ENCODE assay signal across 17 mouse cellular contexts in the genomic region with DNA sequence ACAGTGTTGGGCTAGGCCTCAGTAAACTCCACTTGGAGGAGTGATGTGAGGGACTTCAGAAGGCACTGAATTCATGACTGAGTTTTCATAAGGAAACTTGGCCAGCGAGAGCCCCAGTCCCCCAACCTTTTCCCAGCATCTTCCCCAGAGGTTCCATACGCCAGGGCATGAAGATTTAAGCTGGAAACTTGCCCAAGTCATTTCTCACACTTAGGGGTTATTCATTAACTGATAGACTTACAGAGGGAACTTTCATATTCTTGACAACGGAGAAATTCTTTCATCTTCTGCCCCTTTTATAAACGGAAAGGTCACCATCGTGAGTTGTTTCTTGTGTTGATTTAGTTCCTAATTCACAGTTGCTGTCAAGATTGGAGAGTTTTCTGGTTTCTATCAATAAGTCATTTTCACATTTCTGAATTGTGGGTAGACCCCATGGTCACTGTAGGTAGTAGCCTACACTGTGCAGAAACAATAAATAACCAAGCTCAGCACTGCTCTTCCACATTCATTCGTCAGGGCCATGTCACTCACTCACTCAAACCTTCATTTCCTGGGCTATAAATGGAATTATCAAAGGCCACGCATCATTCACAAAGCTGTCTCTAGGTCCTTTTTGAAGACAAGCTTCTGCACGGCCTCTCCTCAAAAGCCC.
DNase-seq lines count a peak whose midpoint lies in the region; ATAC-seq and TF ChIP-seq lines count a peak whose summit lies in the region.
"Had no signal": no experiment of that assay in that cellular context is flagged by ENCODE, and none has a peak within 500 bp of the region (broad histone marks: within the 10 kb centered on the region; RNA-seq: fewer than 3 reads in every experiment).

No protein-coding gene starts in this region.

- TF ChIP-seq CTCF in gastrocnemius, adult 2 months (IDR thresholded peaks at IDR 0.05): no peak

- H3K4me3 ChIP-seq in gastrocnemius, adult 2 months: no peak overlapping the region
- H3K4me3 ChIP-seq in embryonic facial prominence, embryonic 15.5 days (replicated peaks): no peak overlapping the region
- no peak overlapping the region for H3K4me3 ChIP-seq in limb, embryonic 13.5 days
- H3K4me3 ChIP-seq: forebrain, embryonic 12.5 days; heart, embryonic 12.5 days; midbrain, embryonic 13.5 days; neural tube, embryonic 15.5 days had no signal

- H3K4me2 ChIP-seq in embryonic facial prominence, embryonic 15.5 days (replicated peaks): no peak overlapping the region
- H3K4me2 ChIP-seq in limb, embryonic 13.5 days (replicated peaks): peak overlapping the region; percentile 19
- H3K4me2 ChIP-seq: forebrain, embryonic 12.5 days; heart, embryonic 12.5 days; midbrain, embryonic 13.5 days; neural tube, embryonic 15.5 days had no signal

- H3K9me3 ChIP-seq in embryonic facial prominence, embryonic 15.5 days (replicated peaks): no peaks in the 10 kb centered on the region
- no peaks in the 10 kb centered on the region for H3K9me3 ChIP-seq in limb, embryonic 13.5 days
- H3K9me3 ChIP-seq: forebrain, embryonic 12.5 days; heart, embryonic 12.5 days; midbrain, embryonic 13.5 days; neural tube, embryonic 15.5 days had no signal

- no peaks in the 10 kb centered on the region for H3K27me3 ChIP-seq in embryonic facial prominence, embryonic 15.5 days
- no peaks in the 10 kb centered on the region for H3K27me3 ChIP-seq in limb, embryonic 13.5 days
- H3K27me3 ChIP-seq: forebrain, embryonic 12.5 days; heart, embryonic 12.5 days; midbrain, embryonic 13.5 days; neural tube, embryonic 15.5 days had no signal

- no peak overlapping the region for H3K9ac ChIP-seq in embryonic facial prominence, embryonic 15.5 days
- H3K9ac ChIP-seq in limb, embryonic 13.5 days: no peak overlapping the region
- H3K9ac ChIP-seq: forebrain, embryonic 12.5 days; heart, embryonic 12.5 days; liver, embryonic 14.5 days; midbrain, embryonic 13.5 days; neural tube, embryonic 15.5 days had no signal

- no peak for ATAC-seq in embryonic facial prominence, embryonic 15.5 days (ENCODE audit: insufficient number of reproducible peaks, low FRiP score, low TSS enrichment, low read depth)
- 0 out of 2 replicates have a peak, but pooled peaks have one; percentile 17 for ATAC-seq in limb, embryonic 13.5 days (ENCODE audit: low FRiP score, low read depth)
- ATAC-seq: hindbrain, postnatal 0 days; midbrain, embryonic 13.5 days had no signal

- no peaks in the 10 kb centered on the region for H3K36me3 ChIP-seq in embryonic facial prominence, embryonic 15.5 days
- H3K36me3 ChIP-seq in limb, embryonic 13.5 days: no peaks in the 10 kb centered on the region
- H3K36me3 ChIP-seq: forebrain, embryonic 12.5 days; heart, embryonic 12.5 days; midbrain, embryonic 13.5 days; neural tube, embryonic 15.5 days had no signal

- DNase-seq in gastrocnemius, adult 2 months: no peak
- no peak for DNase-seq in gastrocnemius, postnatal 36 days
- DNase-seq in kidney, postnatal 14 days: peak; percentile 15
- no peak for DNase-seq in kidney, adult 8-10 months
- no peak for DNase-seq in thymus, postnatal 10 days (ENCODE audit: low spot score in 2 of 2)
- no peak for DNase-seq in right cerebral cortex, postnatal 36 days (ENCODE audit: low spot score in 2 of 2)
- DNase-seq: adrenal gland, postnatal 25 days; cerebellum, adult 9-10 months; thymus, adult 2 months had no signal

- H3K27ac ChIP-seq in gastrocnemius, adult 2 months: peak overlapping the region; percentile 51
- H3K27ac ChIP-seq in embryonic facial prominence, embryonic 15.5 days (replicated peaks): peak overlapping the region; percentile 44; the same call in 1 of the 2 replicates
- peak overlapping the region; percentile 72; the same call in 1 of the 2 replicates for H3K27ac ChIP-seq in limb, embryonic 13.5 days
- H3K27ac ChIP-seq: hindbrain, postnatal 0 days; liver, embryonic 14.5 days; midbrain, embryonic 13.5 days; neural tube, embryonic 15.5 days had no signal

- peaks cover 18% of the 10 kb centered on the region for H3K4me1 ChIP-seq in embryonic facial prominence, embryonic 15.5 days
- H3K4me1 ChIP-seq in limb, embryonic 13.5 days: peaks cover 68% of the 10 kb centered on the region

- intact Hi-C loops in gastrocnemius, adult 2 months (cut with DNase I): no loop called here
- intact Hi-C loops in gastrocnemius, postnatal 36 days (cut with DNase I): loop anchor here (10.0 kb wide), 1 partner anchor 389 kb away; no protein-coding TSS in a partner anchor

- 76% methylated on average over 8 of the region's 8 CpGs for WGBS in embryonic facial prominence, embryonic 15.5 days
- WGBS in limb, embryonic 13.5 days: 40% methylated on average over 8 of the region's 8 CpGs
